Mouse (Mus musculus) adrenal gland, adult 8-10 months (tissue): Measurements from ENCODE around the gene Crk. TPM values are rescaled to one million over a fixed set of nuclear protein-coding genes. Genes with fewer than 3 reads are reported as not detected.
A peak's percentile ranks its signal among the peaks of the same experiment; 100 is the strongest.

ENCODE experiments used
- DNase-seq: peaks from one replicate; pipeline ENCODE4 v3.0.0; 2022
- total RNA-seq, 4 experiments: library from RNA; stranded (reverse); gene quantifications; 2 replicates each; pipeline ENCODE4 v1.2.4; 2022

The Crk gene
- total RNA-seq, 4 experiments from 2014 or later = 115 to 125 (median 117) TPM

DNA sequence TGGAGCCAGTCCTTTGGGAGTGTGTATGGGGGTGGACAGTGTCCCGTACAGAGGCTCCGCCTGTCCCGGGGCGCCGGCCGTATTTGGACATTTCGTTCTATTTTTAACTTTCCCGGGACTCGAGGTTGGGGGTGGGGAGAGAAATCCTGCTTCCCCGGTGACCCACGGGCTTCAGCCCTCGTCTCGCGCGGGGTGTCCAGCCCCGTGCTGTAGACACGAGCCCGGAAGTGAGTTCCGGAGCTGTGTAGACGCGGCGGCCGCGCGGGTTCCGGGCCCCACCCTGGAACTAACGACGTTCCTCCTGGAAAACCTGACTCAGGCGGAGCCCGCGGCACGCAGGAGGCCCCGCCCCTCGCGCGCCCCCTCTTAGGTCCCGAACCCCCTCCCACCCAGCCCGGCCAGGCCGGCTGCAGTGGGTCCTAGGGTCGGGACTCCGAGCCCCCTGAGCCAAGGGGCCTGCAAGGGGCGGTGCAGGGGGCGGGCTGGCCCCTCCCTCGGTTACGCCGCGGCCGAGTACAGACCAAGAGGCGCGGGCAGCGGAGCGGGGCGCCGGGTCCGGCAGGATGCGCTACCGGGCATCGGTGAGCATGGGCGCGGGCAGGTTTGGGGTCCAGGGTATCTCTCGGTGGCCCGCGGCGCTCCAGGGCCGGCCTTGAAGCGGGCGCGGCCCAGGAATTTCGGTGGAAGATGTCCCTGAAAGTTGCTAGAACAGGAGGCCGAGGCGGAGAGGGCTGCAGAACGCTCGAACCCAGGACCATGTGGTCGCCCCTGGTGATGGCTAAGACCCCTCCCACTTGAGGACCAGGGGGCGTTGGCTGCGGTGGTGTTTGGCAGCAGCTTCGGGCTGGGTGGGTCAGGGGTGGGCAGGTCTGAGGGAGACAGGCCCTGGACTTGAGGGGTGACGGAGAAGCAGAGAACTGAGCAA, 23.2 kb upstream of the Crk start:
- DNase-seq = peak; percentile 81

DNA sequence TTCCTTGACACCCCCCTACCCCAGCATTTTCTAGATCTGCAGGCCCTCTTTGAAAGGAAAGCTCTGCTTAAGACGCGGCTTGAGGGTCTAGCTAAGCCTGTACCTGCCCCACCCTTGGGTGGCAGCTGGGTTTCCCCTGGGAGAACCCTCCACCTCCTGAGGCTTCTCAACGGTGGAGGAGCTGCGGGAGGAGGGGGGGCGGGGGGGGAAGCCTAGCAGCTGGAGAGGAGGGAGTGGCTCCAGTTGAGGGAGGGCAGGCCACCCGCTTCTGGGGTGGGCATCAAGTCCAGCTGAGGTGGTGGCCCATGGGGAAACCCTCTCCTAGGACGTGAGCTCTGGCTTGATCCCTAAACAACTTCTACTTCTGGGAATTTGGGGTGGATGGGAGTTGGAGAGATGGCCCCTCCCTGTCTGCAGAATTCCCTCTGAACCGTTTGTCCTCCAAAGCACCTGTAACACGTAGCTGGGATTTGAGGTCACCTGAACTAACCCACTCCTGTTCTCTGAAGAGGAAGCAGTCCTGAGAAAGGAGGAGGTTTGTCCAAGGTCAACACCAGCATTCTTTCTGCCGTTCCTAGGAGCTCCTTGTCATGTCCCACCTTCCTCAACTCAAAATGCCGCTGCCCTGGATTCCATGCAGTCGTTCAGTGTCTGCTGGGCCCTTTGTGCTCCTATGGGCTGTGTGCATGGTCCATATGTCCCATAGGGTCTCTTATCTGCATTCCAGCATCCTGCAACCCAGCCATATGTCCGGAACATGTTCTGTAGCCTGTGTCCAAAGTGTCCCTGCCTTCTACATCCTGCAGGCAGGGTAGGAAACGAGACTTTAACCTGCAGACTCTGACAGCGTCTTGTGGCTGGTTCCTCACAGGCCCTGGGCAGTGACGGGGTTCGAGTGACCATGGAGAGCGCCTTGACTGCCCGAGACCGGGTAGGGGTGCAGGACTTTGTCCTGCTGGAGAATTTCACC, 22.2 kb upstream of the Crk start:
- no peak for DNase-seq

GRCm38 (mm10) chr11:75657841-75658240, 21.2 kb upstream of the Crk start:
- no peak for DNase-seq

- no peak for DNase-seq
Observed at GRCm38 (mm10) chr11:75658311-75658710, 20.7 kb upstream of the Crk start.

- peak; percentile 53 for DNase-seq
Observed at GRCm38 (mm10) chr11:75658996-75659750, 19.9 kb upstream of the Crk start.

- peak; percentile 39 for DNase-seq
Observed at GRCm38 (mm10) chr11:75660081-75660590, 18.9 kb upstream of the Crk start.

DNA sequence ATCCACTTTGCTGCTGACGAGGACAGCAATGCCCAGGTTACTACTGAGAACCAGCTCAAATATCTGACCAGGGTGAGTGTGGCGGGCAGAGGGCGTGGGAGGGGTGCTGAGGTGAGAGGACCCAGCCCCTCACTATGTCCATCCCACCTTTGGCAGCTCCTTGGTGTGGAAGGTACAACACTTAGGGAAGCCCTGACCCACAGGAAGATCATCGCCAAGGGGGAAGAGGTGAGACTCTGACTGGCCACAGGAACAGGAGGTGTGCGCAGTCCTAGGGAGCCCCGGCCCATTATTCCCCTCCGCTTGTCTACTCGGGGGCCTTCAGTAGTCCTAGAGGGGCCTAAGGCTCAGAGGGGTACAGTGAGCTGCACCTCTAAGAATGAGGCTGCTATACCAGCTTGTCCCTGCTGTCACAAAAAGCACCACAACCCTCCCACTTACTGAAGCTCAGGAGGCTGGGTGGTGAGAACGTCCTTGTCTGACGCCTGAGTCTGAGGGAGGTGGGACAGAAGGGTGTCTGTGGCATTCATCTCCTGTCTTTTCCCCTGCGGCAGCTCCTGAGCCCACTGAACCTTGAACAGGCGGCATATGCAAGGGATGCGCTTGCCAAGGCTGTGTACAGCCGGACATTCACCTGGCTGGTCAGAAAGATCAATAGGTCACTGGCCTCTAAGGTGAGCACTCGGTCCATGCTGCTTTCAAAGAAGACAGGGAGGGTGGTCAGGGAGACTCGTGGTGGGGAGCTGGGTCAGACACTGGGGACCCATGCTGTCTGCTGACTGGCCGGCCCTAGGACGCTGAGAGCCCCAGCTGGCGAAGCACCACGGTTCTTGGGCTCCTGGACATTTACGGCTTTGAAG, 17.9 kb upstream of the Crk start:
- no peak for DNase-seq

DNA sequence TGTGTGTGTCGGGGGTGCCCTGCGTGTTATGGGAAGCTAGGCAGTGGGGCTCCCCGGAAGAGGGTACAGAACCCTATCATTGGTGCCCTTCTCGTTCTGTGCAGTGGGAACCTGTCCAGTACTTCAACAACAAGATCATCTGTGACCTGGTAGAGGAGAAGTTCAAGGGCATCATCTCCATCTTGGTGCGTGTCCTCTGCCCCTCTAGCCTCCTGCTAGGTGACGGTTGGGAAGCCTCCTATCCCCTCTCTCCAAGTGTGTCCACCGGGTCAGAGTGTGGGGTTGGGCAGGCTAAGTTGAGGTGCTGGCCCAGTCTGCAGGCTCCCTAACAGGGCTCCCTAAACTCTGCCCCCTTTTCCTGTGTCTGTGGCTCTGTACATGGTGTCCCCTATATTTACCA, 16.9 kb upstream of the Crk start:
- DNase-seq = no peak

DNA sequence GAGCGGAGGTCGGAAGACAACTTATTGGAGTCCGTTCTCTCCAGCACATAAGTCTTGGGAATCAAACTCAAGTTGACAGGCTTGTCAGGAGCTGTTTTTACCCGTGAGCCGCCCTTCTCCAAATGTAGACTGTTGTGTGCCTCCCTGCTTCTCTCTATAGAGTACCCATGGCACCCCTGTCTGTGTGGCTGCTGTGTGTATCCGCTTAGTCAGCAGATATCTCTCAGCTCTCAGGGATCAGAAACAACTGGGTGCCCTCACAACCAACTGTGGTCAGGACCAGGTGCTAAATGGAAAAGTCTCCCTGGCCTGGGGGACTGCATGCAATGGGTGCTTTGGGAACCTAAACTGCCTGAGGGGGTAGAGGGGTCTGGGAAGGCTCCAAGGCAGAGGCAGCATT, 12.8 kb upstream of the Crk start:
- DNase-seq = no peak

GRCm38 (mm10) chr11:75668621-75669020, 10.4 kb upstream of the Crk start:
- DNase-seq = no peak

DNA sequence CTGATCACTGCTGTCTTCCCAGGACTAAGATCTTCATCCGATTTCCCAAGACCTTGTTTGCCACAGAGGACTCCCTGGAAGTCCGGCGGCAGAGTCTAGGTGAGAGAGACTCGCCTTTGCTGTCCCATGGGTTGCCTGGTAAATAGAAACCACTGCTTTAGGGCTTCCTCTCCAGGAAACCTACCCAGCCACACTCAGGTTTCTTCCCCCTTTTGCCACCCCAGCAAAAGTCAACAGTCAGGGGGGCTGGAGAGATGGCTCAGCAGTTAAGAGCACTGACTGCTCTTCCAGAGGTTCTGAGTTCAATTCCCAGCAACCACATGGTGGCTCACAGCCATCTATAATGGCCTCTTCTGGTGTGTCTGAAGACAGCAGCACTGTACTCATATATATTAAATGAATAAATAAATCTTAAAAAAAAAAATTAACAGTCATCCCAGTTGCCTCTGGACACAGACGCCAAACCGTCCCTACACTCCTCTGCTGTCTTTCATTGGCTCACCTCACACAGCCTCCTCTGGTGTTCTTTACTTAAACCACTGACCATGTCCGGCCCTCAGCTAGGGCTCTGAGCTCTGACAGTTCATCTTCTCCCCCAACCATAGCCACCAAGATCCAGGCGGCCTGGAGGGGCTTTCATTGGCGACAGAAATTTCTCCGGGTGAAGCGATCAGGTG, 9.7 kb upstream of the Crk start:
- no peak for DNase-seq

DNA sequence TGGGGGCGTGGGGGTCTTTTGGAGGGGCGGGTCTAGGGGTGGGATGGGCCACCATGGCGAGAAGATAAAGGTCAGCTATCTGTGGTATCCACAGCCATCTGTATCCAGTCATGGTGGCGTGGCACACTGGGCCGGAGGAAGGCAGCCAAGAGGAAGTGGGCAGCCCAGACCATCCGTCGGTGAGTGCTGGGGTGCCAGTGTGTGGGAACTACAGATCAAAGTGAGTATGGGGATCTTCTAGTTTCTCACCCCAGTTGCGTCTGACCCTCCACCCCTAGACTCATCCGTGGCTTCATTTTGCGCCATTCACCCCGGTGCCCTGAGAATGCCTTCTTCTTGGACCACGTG, 9.2 kb upstream of the Crk start:
- DNase-seq = no peak

- DNase-seq = no peak
Observed at GRCm38 (mm10) chr11:75671426-75672180, 7.5 kb upstream of the Crk start.

DNA sequence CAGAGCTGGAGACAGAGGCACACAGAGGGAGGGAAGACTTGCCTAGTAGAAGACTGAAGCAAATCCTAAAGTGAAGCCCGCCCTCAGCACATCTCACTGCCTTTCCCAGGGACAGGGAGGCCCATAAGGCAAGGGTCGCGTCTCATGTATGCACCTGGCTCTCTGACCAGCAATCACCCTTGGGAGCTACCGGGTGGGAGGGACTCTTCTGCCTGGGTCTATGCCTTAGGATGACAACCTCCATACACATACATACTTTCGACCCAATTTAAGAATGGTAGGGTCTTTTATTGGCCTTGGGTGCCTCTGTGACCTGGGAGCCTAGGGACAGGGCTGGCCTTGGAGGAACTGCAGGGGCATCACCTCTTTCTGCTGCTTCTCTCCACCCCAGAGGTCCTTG, 5.6 kb upstream of the Crk start:
- no peak for DNase-seq

DNA sequence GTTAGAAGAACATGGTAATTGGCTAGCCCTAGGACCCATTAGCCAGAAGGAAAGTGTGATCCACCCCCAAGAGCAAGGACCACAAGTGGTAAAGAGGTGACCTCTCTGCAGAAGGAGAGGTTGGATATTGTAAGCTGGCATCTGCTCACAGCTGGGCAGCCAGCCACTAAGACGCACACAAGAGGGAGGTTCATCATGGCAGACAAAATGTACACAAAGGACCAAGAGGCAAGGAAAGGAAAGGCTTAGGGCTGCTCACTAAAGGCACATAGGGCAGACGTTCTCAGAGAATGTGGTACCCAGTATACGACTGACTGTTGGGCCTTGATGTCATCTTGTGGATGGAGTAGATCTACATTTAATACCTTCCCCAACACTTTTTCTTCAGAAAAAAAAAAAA, 4.2 kb upstream of the Crk start:
- no peak for DNase-seq

GRCm38 (mm10) chr11:75677881-75678746, 945 bp upstream of the Crk start:
- no peak for DNase-seq

GRCm38 (mm10) chr11:75679439-75680171, 546 bp downstream of the Crk start:
- peak; percentile 64 for DNase-seq

DNA sequence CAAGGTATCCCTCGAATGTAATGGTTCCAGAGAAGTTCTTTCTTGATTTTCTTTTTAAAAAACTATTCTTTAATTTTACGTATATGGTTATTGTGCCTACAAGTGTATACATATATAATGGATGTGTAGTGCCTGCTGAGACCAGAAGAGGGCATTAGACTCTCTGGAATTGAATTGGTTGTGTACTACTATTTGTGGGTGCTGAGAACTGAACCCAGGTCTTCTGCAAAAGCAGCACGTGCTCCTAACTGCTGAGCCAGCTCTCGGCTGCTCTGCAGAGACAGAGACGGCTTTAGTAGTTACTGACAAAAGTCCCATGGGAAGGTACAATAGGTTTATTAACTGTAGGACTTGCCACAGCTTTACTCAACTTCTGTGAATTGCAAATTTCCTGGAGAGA, 5.4 kb downstream of the Crk start:
- DNase-seq = no peak
